Mouse (Mus musculus): Measurements from ENCODE around the gene Polh.

Polh gene

GRCm38 (mm10) chr17:46167014-46167413 lies 35.4 kb downstream of the Polh start:
- DNase-seq, result no peak

GRCm38 (mm10) chr17:46166270-46166669 lies 36.2 kb downstream of the Polh start:
- no peak for DNase-seq

- DNase-seq, result peak; percentile 30
Observed at GRCm38 (mm10) chr17:46165460-46165859, 37.0 kb downstream of the Polh start.

GRCm38 (mm10) chr17:46164791-46165190 lies 37.7 kb downstream of the Polh start:
- DNase-seq, result peak; percentile 25

- peak; percentile 29 for DNase-seq
Observed at GRCm38 (mm10) chr17:46164301-46164700, 38.1 kb downstream of the Polh start.

GRCm38 (mm10) chr17:46162951-46163421 lies 39.5 kb downstream of the Polh start:
- DNase-seq, result peak; percentile 55

- peak; percentile 54 for DNase-seq
Observed at GRCm38 (mm10) chr17:46162551-46162950, 39.9 kb downstream of the Polh start.

GRCm38 (mm10) chr17:46161710-46162109 lies 40.7 kb downstream of the Polh start:
- DNase-seq, result peak; percentile 30

- no peak for DNase-seq
Observed at GRCm38 (mm10) chr17:46161179-46161578, 41.3 kb downstream of the Polh start.

- DNase-seq, result peak; percentile 99
Observed at GRCm38 (mm10) chr17:46160686-46161085, 41.8 kb downstream of the Polh start, which contains the start of gene Gtpbp2. Gene Gtpbp2, plus strand, starts transcription at chr17:46161032.

GRCm38 (mm10) chr17:46160090-46160662 lies 42.3 kb downstream of the Polh start:
- peak; percentile 85 for DNase-seq

- peak; percentile 45 for DNase-seq
Observed at GRCm38 (mm10) chr17:46159236-46159635, 43.2 kb downstream of the Polh start.

GRCm38 (mm10) chr17:46157131-46157530 lies 45.3 kb downstream of the Polh start:
- DNase-seq, result no peak

GRCm38 (mm10) chr17:46156680-46157079 lies 45.8 kb downstream of the Polh start:
- DNase-seq, result no peak

GRCm38 (mm10) chr17:46154336-46154735 lies 48.1 kb downstream of the Polh start:
- no peak for DNase-seq

- peak; percentile 87 for DNase-seq
Observed at GRCm38 (mm10) chr17:46152847-46153782, 49.3 kb downstream of the Polh start, which contains the start of gene Mad2l1bp. Gene Mad2l1bp, minus strand, starts transcription at chr17:46153553.

GRCm38 (mm10) chr17:46143578-46144423 lies 58.6 kb downstream of the Polh start, which contains the start of gene Rsph9:
Gene Rsph9, minus strand, starts transcription at chr17:46144216.
- DNase-seq, result no peak

- no peak for DNase-seq
Observed at GRCm38 (mm10) chr17:46139872-46140271, 62.6 kb downstream of the Polh start.

GRCm38 (mm10) chr17:46138563-46139236 lies 63.7 kb downstream of the Polh start:
- DNase-seq, result no peak

- DNase-seq, result no peak
Observed at GRCm38 (mm10) chr17:46132862-46133261, 69.6 kb downstream of the Polh start.

- DNase-seq, result peak; percentile 55
Observed at GRCm38 (mm10) chr17:46132058-46132718, 70.3 kb downstream of the Polh start.

Measured in cerebellum, adult 11-12 months (tissue).